Mouse (Mus musculus): ENCODE measurements around the gene Kif13a.
A peak's percentile ranks its signal among the peaks of the same experiment; 100 is the strongest.

The Kif13a gene

DNA sequence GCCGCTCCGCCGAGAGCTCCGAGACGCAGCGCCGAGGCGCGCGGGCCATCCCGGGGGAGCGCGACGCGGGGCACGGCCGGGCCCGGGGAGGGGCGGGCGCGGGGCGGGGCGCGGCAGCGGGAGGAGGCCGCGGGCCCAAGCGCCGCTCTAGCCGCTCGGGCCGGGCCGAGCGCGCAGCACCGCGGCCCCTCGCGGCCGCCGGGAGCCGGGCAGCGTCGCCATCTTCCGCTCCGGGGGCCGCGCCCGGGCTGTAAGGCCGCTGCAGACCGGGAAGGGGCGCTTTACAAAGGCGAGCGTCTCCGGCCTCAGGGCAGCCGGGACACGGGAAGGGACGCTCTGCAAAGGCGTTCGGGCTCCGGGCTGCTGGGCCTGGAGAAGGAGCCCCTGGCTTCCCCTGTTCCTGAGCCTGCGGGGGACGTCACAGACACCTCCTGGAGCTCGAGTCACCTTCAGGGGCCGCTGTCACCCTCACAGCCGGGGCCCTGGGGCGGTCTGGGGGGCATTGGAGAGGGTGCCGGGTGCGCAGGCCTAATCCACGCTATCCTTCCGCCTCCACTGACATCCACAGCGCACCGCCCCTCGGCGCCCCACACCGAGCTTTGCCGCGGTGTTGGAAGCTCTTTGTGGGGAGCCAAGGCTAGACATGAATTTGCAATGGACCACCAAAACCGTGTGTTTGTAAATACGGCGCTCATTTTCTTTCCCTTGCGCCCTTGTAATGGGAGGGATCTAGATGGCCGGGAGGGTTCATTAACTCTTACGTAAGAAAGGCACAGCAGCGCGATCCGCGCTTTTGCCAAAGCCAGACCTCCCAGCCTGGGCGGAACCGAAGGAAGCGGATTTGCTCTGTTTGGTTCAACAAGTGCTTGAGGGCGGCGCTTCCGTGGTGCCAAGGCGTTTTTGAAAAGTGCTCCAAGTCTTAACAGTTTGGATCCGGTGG, at the start of gene Kif13a:
TSS of gene Kif13a (minus strand) at position 149 of the 940 bp plus-strand sequence.
- peak; percentile 72 for DNase-seq (ENCODE audit: low read depth, low spot score)

DNA sequence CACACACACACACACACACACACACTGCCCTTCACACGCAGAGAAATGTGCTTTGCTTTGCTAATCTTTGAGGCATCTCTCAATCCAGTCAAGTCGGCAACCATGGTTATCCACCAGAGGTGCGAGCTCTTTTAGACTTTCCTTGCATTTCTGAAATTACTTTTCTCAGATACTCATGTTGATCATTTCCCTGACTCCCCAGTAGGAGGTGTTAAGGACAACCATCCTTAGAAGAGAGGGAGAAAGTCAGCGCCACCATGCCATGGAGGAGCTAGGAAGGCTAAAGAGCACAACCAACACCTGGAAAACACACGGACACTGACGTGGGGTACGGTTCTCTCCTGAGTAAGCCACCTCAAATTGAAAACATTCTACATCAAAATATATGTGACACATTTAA, 46.9 kb upstream of the Kif13a start:
- DNase-seq (ENCODE audit: low read depth, low spot score): no peak

GRCm38 (mm10) chr13:46975930-46976329, 46.3 kb upstream of the Kif13a start:
- no peak for DNase-seq (ENCODE audit: low read depth, low spot score)

GRCm38 (mm10) chr13:46975031-46975551, 45.4 kb upstream of the Kif13a start:
- DNase-seq (ENCODE audit: low read depth, low spot score): peak; percentile 4

DNA sequence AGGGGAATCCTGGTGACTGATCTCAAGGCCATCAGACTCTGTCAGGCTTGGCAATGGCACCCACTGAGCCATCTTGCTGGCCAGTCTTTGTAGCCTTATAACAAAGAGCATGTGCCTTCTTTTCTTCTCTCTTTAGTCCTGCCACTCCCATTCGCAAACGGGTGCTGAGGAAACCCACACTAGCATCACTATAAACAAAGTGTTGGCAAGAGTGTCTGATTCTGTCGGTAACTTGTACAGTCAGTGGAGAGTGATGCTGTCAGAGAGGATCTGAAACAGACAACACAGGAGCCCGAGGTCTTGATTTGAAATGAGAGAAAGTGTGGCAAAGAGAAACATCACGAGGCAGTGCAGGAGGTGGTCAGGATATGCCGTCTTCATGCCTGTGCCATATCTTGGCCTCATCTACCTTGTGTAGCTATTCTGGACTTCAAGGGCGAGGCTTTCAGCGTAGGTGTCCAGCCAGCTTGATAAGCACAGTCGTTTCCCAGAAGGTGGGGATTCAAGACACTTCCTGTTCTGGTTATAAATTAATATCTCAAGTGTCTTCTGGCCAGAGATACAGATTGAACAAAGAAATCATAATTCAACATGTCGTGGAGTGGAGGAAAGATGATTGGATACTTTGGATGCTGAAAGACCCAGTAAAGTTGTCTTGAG, 40.7 kb upstream of the Kif13a start:
- DNase-seq (ENCODE audit: low read depth, low spot score): no peak

GRCm38 (mm10) chr13:46968626-46969025, 39.0 kb upstream of the Kif13a start:
- no peak for DNase-seq (ENCODE audit: low read depth, low spot score)

GRCm38 (mm10) chr13:46967308-46967707, 37.6 kb upstream of the Kif13a start:
- DNase-seq (ENCODE audit: low read depth, low spot score): no peak

GRCm38 (mm10) chr13:46960878-46961474, 31.3 kb upstream of the Kif13a start:
- DNase-seq (ENCODE audit: low read depth, low spot score): no peak

DNA sequence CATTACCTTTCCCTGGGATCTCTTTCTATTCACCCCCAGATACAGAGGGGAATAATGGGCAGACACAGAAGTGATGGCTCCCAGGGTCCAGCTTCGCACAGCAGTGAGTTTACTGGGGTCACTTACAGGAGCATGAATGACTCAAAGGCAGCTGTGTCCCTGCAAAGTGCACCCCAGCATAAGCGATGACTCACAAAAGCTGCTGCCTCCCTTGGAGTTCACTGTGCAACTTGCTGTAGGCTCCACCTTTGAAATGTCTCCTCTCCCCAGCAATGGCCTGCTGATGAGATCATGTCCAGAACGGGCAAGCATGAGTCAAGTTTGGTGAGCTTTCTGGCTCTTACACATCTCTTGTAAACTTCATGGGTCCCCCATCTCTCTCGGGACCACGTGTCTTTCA, 29.5 kb upstream of the Kif13a start:
- no peak for DNase-seq (ENCODE audit: low read depth, low spot score)

DNA sequence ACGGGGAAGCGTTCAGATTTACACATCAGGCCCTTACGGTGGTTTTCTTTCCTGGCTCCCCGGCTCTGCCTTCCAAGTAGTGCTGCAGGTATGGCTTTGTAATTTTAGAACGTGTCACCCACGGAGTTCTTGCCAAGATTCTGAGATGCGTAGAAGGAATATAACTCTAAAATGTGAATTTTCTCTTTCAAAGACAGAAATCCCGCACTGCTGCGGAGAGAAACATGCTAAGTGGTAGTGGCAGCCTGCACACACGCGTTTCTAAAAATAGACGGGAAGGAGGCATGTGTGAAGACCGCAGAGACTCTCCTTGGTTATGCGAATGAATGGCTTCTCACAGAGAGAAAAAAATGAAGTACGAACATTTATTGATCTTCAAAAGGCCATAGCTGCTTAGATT, 21.5 kb upstream of the Kif13a start:
- DNase-seq (ENCODE audit: low read depth, low spot score): no peak

GRCm38 (mm10) chr13:46949741-46950140, 20.1 kb upstream of the Kif13a start:
- no peak for DNase-seq (ENCODE audit: low read depth, low spot score)

DNA sequence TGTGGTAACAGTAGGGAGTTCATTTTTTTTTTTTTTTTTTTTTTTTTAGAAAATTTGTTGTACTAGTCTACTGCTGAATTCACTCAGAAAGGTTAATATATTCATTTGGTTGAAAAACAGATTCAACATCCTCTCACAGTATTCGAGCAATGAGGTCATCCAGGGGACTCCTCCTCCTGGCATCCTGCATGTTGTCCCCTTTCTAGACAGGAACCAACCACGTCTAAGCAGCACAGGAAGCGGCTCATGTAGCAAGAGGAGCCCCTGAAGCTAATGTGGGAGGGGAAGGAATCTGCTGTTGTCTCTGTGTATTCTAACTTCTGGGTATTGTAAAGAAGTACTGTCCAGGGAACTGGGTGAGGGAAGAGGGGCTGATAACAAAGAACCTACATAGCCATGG, 18.4 kb upstream of the Kif13a start:
- DNase-seq (ENCODE audit: low read depth, low spot score): no peak

- DNase-seq (ENCODE audit: low read depth, low spot score): no peak
These were observed 16.4 kb upstream of the Kif13a start for GRCm38 (mm10) chr13:46946041-46946440.

GRCm38 (mm10) chr13:46945256-46945655, 15.6 kb upstream of the Kif13a start:
- DNase-seq (ENCODE audit: low read depth, low spot score): no peak

- no peak for DNase-seq (ENCODE audit: low read depth, low spot score)
These were observed 13.6 kb upstream of the Kif13a start for GRCm38 (mm10) chr13:46943294-46943693.

- DNase-seq (ENCODE audit: low read depth, low spot score): no peak
These were observed 4.4 kb upstream of the Kif13a start for GRCm38 (mm10) chr13:46934116-46934515.

- no peak for DNase-seq (ENCODE audit: low read depth, low spot score)
These were observed 3.2 kb upstream of the Kif13a start for GRCm38 (mm10) chr13:46932846-46933245.

DNA sequence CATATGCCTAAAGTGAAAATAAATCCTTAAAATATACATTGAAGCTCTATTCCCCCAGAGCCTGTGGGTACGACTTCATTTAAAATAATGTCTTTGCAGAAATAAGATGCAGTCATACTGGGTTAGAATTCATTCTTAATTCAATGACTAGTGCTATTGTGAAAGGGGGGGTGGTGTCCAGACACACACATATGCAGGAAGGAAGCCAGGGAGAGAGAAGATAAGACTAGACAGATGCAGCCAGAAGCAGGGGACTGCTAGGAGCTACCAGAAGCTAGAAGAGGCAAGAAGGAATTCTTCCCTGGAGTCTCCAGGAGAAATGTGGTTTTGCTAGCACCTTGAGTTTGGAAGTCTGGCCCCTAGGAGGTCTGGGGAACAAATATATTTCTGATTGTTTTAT, 2.4 kb upstream of the Kif13a start:
- DNase-seq (ENCODE audit: low read depth, low spot score): no peak

DNA sequence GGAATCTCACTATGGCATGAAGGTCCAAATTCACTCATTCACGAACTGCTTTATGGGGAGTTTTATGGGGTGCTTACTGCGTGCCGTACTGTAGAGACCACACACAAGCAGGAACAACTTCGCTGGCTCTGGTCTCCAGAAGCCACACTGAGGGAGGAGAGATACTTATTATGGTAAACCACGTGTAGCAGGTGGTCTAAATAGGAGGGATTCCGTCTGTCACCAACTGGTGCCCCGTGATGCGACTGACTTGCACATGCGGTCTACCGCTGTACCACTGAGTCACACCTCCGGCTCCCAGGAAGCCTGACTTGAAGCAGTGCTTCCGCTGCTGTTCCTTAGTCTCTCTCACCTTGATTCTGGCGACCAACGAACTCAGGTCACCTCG, 986 bp upstream of the Kif13a start:
- DNase-seq (ENCODE audit: low read depth, low spot score): no peak

DNA sequence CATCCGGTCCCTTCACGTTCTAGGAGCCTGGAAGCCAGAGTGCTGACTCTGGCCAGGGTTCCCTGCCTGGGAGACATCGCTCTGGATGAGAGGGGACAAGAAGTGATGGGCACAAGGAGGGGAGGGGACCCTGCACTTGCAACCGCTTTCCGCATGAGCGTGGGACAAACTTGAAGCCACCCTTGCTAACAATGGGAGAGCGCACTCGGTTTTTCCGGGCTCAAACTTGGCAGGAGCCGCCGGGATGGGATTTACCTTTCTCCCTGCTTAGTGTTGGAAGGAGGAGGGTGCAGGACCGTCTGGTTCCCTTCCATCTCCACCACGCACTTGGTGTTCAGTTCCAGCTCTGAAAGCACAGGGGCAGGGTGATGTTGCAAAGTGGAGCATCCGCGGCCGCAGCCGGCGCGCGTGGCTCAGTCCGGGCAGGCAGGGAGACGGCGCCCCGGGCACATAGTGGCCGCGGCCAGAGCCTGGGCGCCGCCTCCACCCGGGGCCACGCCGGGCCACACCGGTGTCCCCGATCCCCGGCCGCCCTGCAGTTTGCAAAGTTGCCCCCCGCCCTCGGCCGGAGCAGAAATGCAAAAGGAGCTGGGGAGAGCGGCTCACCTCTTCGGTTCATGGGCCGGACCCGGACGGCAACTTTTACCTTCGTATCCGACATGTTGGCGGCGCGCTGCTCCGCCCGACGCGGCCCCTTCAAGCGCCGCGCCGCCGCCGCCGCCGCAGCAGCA, 541 bp downstream of the Kif13a start:
- no peak for DNase-seq (ENCODE audit: low read depth, low spot score)

- no peak for DNase-seq (ENCODE audit: low read depth, low spot score)
These were observed 1.3 kb downstream of the Kif13a start for GRCm38 (mm10) chr13:46928404-46928803.

- DNase-seq (ENCODE audit: low read depth, low spot score): no peak
These were observed 4.0 kb downstream of the Kif13a start for GRCm38 (mm10) chr13:46925671-46926070.

Measured in retina, postnatal 7 days (tissue).